Mouse (Mus musculus) heart, embryonic 16.5 days (tissue): ENCODE measurements at regions not wholly inside any gene's neighbourhood (a gene's known extent, or its start where the extent isn't known, plus 50 kb on each side); places are given as distances from the start of the nearest gene placed in this dataset.

Source experiments
- ATAC-seq: fragments of 200-750 bp; cut with Nextera tagmentation; replicated peaks from 2 replicates; pipeline ENCODE4 v1.8.0; 2017; ENCODE audit warnings: moderate number of reproducible peaks; ENCODE audit not compliant: insufficient read depth, low FRiP score; ENCODE audit errors: extremely low read depth
- H3K27ac ChIP-seq: fragments of 300-500 bp; sonication (generic); 2 replicates; pipeline ENCODE4 v1.5.1; 2014; ENCODE audit warnings: mild to moderate bottlenecking, low read length, control low read depth, moderate library complexity
- H3K27me3 ChIP-seq: fragments of 300-500 bp; sonication (generic); 2 replicates; pipeline ENCODE4 v1.6.1; 2014; ENCODE audit warnings: low read length, mixed read lengths; ENCODE audit not compliant: control insufficient read depth, insufficient read depth
- H3K36me3 ChIP-seq: fragments of 300-500 bp; sonication (generic); 2 replicates; pipeline ENCODE4 v1.6.1; 2014; ENCODE audit not compliant: control insufficient read depth, insufficient read depth
- H3K4me1 ChIP-seq: fragments of 300-500 bp; sonication (generic); 2 replicates; pipeline ENCODE4 v1.6.1; 2014; ENCODE audit warnings: low read length, mixed read lengths; ENCODE audit not compliant: control insufficient read depth, insufficient read depth
- H3K4me2 ChIP-seq: fragments of 300-500 bp; sonication (generic); 2 replicates; pipeline ENCODE4 v1.6.1; 2014; ENCODE audit warnings: low read depth, mild to moderate bottlenecking, control low read depth, low read length
- H3K4me3 ChIP-seq: fragments of 300-500 bp; sonication (generic); 2 replicates; pipeline ENCODE4 v1.5.1; 2014; ENCODE audit warnings: mild to moderate bottlenecking, control low read depth, low read length
- H3K9ac ChIP-seq: fragments of 300-500 bp; sonication (generic); 2 replicates; pipeline ENCODE4 v1.6.1; 2014; ENCODE audit warnings: low read length, control low read depth
- H3K9me3 ChIP-seq: fragments of 300-500 bp; sonication (generic); replicated peaks from 2 replicates; pipeline ENCODE4 v1.6.1; 2016; ENCODE audit warnings: low read length; ENCODE audit not compliant: control insufficient read depth
- WGBS: fragments of 180-500 bp; shearing (Covaris S2); extraction: QIAGEN DNeasy Blood & Tissue Kit; methylation state at CpG from one replicate; pipeline ENCODE4 v1.1.7; 2014; 5-methylcytosine and 5-hydroxymethylcytosine counted together

DNA sequence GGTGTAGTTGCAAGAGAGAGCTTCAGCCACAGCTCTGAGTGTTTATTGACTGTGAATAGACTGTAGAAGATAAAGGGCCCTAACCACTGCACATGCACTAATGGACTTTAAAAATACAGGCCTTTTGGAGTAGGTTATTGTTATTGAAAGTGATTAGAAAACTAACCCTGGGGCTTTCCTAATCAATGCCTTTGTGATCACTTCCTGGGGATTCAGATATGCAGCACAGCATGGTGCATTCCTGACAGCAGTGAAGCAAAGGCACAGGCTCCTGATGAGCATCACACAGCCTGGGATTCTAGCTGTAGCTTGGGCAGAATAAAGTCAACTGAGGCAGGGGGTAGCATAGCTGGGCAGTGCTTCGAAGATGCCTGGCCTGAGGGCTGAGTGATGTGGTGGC lies 87.3 kb downstream of the Gm11077 start:
- Histone ChIP-seq H3K9me3 (no peaks in the 10 kb centered on the region), H3K27me3 (no peaks in the 10 kb centered on the region), H3K27ac (no peak overlapping the region), H3K4me3 (no peak overlapping the region), H3K9ac (no peak overlapping the region), H3K4me1 (peaks cover 7% of the 10 kb centered on the region; the same call in 1 of the 2 replicates), H3K4me2 (no peak overlapping the region), H3K36me3 (no peaks in the 10 kb centered on the region)
- 18% methylated on average over 1 of the region's 1 CpGs for WGBS
- no peak for ATAC-seq

- H3K4me1 ChIP-seq = peaks cover 7% of the 10 kb centered on the region; the same call in 1 of the 2 replicates
- no peak overlapping the region for H3K27ac ChIP-seq
- no peak for ATAC-seq
- no peak overlapping the region for H3K4me2 ChIP-seq
- no peaks in the 10 kb centered on the region for H3K36me3 ChIP-seq
- H3K9me3 ChIP-seq = no peaks in the 10 kb centered on the region
- H3K4me3 ChIP-seq = no peak overlapping the region
- 20% methylated on average over 6 of the region's 6 CpGs for WGBS
- H3K9ac ChIP-seq = no peak overlapping the region
- no peaks in the 10 kb centered on the region for H3K27me3 ChIP-seq
Measured at GRCm38 (mm10) chr6:140816831-140817230, 87.7 kb downstream of the Gm11077 start.

DNA sequence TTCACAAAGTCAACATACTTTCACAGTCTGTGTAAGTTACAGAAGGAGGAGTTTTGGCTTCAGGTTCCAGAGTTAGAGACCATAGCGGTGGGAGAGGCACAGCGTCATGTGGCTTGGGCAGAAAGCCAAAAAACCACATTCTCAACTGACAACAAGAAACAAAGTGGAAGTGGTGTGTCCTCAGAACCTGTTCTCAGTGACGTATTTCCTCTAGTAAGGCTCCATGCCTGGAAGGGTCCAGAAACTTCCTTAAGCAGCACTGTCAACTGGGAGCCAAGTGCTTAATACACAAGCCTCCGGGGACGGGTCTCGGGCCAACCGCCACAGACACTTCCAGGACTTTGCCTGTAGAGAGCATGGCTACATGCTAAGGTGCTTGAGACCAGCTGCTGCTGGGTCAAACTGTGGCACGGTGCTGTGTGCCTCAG lies 90.4 kb downstream of the Gm11077 start:
- no peak overlapping the region for H3K4me2 ChIP-seq
- 0 out of 2 replicates have a peak, but pooled peaks cover under 1% of the 10 kb centered on the region for H3K9me3 ChIP-seq
- H3K27me3 ChIP-seq = no peaks in the 10 kb centered on the region
- H3K36me3 ChIP-seq = no peaks in the 10 kb centered on the region
- ATAC-seq = no peak; the same call in 1 of the 2 replicates
- peaks cover 7% of the 10 kb centered on the region; the same call in 1 of the 2 replicates for H3K4me1 ChIP-seq
- 48% methylated on average over 8 of the region's 8 CpGs for WGBS
- H3K27ac ChIP-seq = no peak overlapping the region
- no peak overlapping the region for H3K4me3 ChIP-seq
- no peak overlapping the region for H3K9ac ChIP-seq

- H3K4me1 ChIP-seq = no peaks in the 10 kb centered on the region
- no peak overlapping the region for H3K9ac ChIP-seq
- H3K4me2 ChIP-seq = no peak overlapping the region
- ATAC-seq = no peak
- no peaks in the 10 kb centered on the region for H3K27me3 ChIP-seq
- H3K9me3 ChIP-seq = 0 out of 2 replicates have a peak, but pooled peaks cover 2% of the 10 kb centered on the region
- H3K4me3 ChIP-seq = no peak overlapping the region
- no peak overlapping the region for H3K27ac ChIP-seq
- no peaks in the 10 kb centered on the region for H3K36me3 ChIP-seq
Measured at GRCm38 (mm10) chr6:140826522-140826921, 97.4 kb downstream of the Gm11077 start.

- Histone ChIP-seq H3K36me3 (no peaks in the 10 kb centered on the region), H3K9me3 (0 out of 2 replicates have a peak, but pooled peaks cover 2% of the 10 kb centered on the region), H3K4me3 (no peak overlapping the region), H3K27me3 (no peaks in the 10 kb centered on the region), H3K9ac (no peak overlapping the region), H3K4me2 (no peak overlapping the region), H3K27ac (no peak overlapping the region), H3K4me1 (no peaks in the 10 kb centered on the region)
- no peak for ATAC-seq
Measured at GRCm38 (mm10) chr6:140827651-140828050, 98.6 kb downstream of the Gm11077 start.

GRCm38 (mm10) chr6:140843292-140843991 lies 114.4 kb downstream of the Gm11077 start:
- H3K4me1 ChIP-seq = no peaks in the 10 kb centered on the region
- no peak for ATAC-seq
- 77% methylated on average over 8 of the region's 8 CpGs for WGBS
- no peaks in the 10 kb centered on the region for H3K36me3 ChIP-seq
- no peaks in the 10 kb centered on the region for H3K27me3 ChIP-seq
- H3K27ac ChIP-seq = no peak overlapping the region
- no peak overlapping the region for H3K9ac ChIP-seq
- H3K4me2 ChIP-seq = no peak overlapping the region
- H3K9me3 ChIP-seq = no peaks in the 10 kb centered on the region
- H3K4me3 ChIP-seq = no peak overlapping the region

- H3K27ac ChIP-seq = no peak overlapping the region
- no peak for ATAC-seq
- no peaks in the 10 kb centered on the region for H3K27me3 ChIP-seq
- 79% methylated on average over 3 of the region's 3 CpGs for WGBS
- no peaks in the 10 kb centered on the region for H3K9me3 ChIP-seq
- no peaks in the 10 kb centered on the region for H3K36me3 ChIP-seq
- H3K4me1 ChIP-seq = no peaks in the 10 kb centered on the region
- H3K4me2 ChIP-seq = no peak overlapping the region
- no peak overlapping the region for H3K9ac ChIP-seq
- no peak overlapping the region for H3K4me3 ChIP-seq
Measured at GRCm38 (mm10) chr6:140847165-140847564, 118.1 kb downstream of the Gm11077 start.

DNA sequence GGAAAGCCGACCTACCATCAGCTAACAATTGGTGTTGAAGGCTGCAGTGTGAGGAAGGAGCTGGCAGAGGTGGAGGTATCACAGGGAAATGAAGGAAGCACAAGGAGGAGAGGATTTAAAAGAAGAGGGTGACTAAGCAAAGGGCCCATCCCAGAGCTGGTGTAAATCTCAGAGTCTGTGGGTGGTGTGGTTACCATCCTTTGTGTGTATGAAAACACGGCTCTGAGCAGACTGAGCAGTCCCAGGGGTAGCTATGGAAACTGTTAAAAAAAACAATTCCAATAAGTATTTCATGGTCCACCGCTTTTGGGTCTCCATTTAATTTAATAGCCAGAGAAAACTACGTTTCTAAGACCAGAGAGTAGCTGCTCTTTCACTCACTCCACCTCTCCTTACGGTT lies 123.3 kb downstream of the Gm11077 start:
- H3K27me3 ChIP-seq = 0 out of 2 replicates have a peak, but pooled peaks cover 1% of the 10 kb centered on the region
- H3K9ac ChIP-seq = no peak overlapping the region
- no peak overlapping the region for H3K27ac ChIP-seq
- no peak overlapping the region for H3K4me3 ChIP-seq
- H3K4me2 ChIP-seq = no peak overlapping the region
- ATAC-seq = no peak
- H3K36me3 ChIP-seq = no peaks in the 10 kb centered on the region
- 81% methylated on average over 5 of the region's 5 CpGs for WGBS
- H3K4me1 ChIP-seq = peaks cover 7% of the 10 kb centered on the region
- no peaks in the 10 kb centered on the region for H3K9me3 ChIP-seq

DNA sequence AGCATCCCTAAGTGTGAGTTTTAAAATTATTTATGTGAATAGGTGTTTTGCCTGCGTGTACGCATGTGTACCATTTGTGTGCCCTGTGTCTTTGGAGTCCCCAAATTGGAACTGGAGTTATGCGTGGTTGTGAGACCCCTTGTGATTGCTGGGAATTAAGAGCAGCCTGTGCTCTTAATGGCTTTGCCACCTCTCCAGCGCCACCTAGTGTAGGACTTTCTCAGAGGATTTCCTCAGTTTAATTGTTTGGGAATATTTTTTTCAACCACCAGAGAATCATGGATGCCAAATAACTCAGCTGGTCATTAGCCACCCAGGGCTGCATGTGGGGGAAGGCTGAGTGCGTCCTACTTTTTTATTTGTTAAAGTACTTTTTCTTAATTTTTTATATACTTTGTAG lies 124.4 kb downstream of the Gm11077 start:
- 43% methylated on average over 5 of the region's 5 CpGs for WGBS
- Histone ChIP-seq H3K27me3 (0 out of 2 replicates have a peak, but pooled peaks cover 2% of the 10 kb centered on the region), H3K27ac (no peak overlapping the region), H3K4me1 (peaks cover 8% of the 10 kb centered on the region), H3K36me3 (no peaks in the 10 kb centered on the region), H3K9ac (no peak overlapping the region), H3K4me2 (no peak overlapping the region), H3K9me3 (no peaks in the 10 kb centered on the region), H3K4me3 (no peak overlapping the region)
- ATAC-seq = no peak
